10 mouse cellular contexts compared by ENCODE assay signal in the genomic region with DNA sequence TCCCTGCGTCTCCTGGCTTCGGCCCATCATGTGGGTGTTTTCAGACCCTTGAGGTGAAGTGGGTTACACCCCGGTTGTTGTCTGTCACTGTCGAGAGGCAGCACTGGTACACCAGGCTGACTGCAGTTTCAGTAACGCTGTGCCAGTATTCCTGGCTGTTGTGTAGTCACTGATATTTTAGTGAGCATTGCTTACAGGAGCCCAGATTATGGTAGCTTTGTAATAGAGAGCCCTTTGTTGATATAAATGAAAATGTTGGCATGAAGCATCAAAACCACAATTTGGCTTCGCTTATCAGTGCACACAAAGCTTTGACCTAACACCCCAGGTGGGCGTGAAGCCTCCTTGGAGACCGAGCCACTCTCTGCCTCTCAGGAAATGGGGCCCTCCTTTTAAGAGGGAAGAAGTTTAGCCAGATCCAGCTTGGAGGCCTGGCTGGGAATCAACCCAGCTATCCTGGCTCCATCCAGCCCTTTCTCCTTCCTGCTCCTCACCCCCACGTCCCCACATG.
DNase-seq lines count a peak whose midpoint lies in the region; ATAC-seq and TF ChIP-seq lines count a peak whose summit lies in the region.
"Had no signal": no experiment of that assay in that cellular context is flagged by ENCODE, and none has a peak within 500 bp of the region (broad histone marks: within the 10 kb centered on the region; RNA-seq: fewer than 3 reads in every experiment).

No protein-coding gene starts in this region.

- H3K36me3 ChIP-seq in neural tube, embryonic 15.5 days, result no peaks in the 10 kb centered on the region
- H3K36me3 ChIP-seq in limb, embryonic 10.5 days, result no peaks in the 10 kb centered on the region
- no peaks in the 10 kb centered on the region for H3K36me3 ChIP-seq in stomach, postnatal 0 days (ENCODE audit: control insufficient read depth, insufficient read depth, low read length)

- no peak overlapping the region for H3K9ac ChIP-seq in neural tube, embryonic 15.5 days (replicated peaks)
- no peak overlapping the region for H3K9ac ChIP-seq in stomach, postnatal 0 days (ENCODE audit: low read length)
- H3K9ac ChIP-seq: forebrain, embryonic 13.5 days; liver, embryonic 14.5 days had no signal

- TF ChIP-seq EP300 in stomach, postnatal 0 days (optimal IDR thresholded peaks at IDR 0.05), result no peak

- H3K27me3 ChIP-seq in neural tube, embryonic 15.5 days (replicated peaks), result no peaks in the 10 kb centered on the region
- peaks cover 9% of the 10 kb centered on the region; the same call in 1 of the 2 replicates for H3K27me3 ChIP-seq in limb, embryonic 10.5 days (ENCODE audit: low read depth, poor library complexity, severe bottlenecking)
- H3K27me3 ChIP-seq in stomach, postnatal 0 days (ENCODE audit: control insufficient read depth, insufficient read depth, low read length), result no peaks in the 10 kb centered on the region
- H3K27me3 ChIP-seq: forebrain, embryonic 13.5 days had no signal

- 0 out of 2 replicates have a peak overlapping the region, but pooled peaks have one; percentile 28 for H3K27ac ChIP-seq in neural tube, embryonic 15.5 days (replicated peaks)
- peak overlapping the region; percentile 71 for H3K27ac ChIP-seq in limb, embryonic 10.5 days
- no peak overlapping the region for H3K27ac ChIP-seq in stomach, postnatal 0 days (replicated peaks)
- H3K27ac ChIP-seq: forebrain, embryonic 13.5 days; liver, embryonic 14.5 days had no signal

- no peak overlapping the region for H3K4me2 ChIP-seq in neural tube, embryonic 15.5 days
- no peak overlapping the region for H3K4me2 ChIP-seq in stomach, postnatal 0 days (replicated peaks; ENCODE audit: low read depth)
- H3K4me2 ChIP-seq: forebrain, embryonic 13.5 days had no signal

- no peak for ATAC-seq in neural tube, embryonic 15.5 days (ENCODE audit: low FRiP score)
- ATAC-seq in stomach, postnatal 0 days (ENCODE audit: low FRiP score, low TSS enrichment), result peak; percentile 53; the same call in 1 of the 2 replicates
- no peak for ATAC-seq in megakaryocyte, adult 5-6 weeks (ENCODE audit: poor library complexity, severe bottlenecking)
- ATAC-seq: forebrain, embryonic 13.5 days had no signal

- H3K4me3 ChIP-seq in neural tube, embryonic 15.5 days (replicated peaks), result no peak overlapping the region
- H3K4me3 ChIP-seq in limb, embryonic 10.5 days, result no peak overlapping the region
- H3K4me3 ChIP-seq in stomach, postnatal 0 days (ENCODE audit: low read depth, low read length), result no peak overlapping the region
- H3K4me3 ChIP-seq: forebrain, embryonic 13.5 days had no signal

- 66% methylated on average over 9 of the region's 9 CpGs for WGBS in neural tube, embryonic 15.5 days
- WGBS in limb, embryonic 10.5 days, result 62% methylated on average over 9 of the region's 9 CpGs
- WGBS in stomach, postnatal 0 days, result 39% methylated on average over 9 of the region's 9 CpGs

- H3K4me1 ChIP-seq in neural tube, embryonic 15.5 days, result peaks cover 8% of the 10 kb centered on the region; the same call in 1 of the 2 replicates
- peaks cover 28% of the 10 kb centered on the region for H3K4me1 ChIP-seq in limb, embryonic 10.5 days
- peaks cover 4% of the 10 kb centered on the region; the same call in 1 of the 2 replicates for H3K4me1 ChIP-seq in stomach, postnatal 0 days (replicated peaks; ENCODE audit: control insufficient read depth, insufficient read depth)

- no peak for DNase-seq in neural tube, embryonic 10.5 days (ENCODE audit: extremely low spot score, low spot score)
- peak; percentile 97 for DNase-seq in heart, adult 11 months
- no peak for DNase-seq in limb, embryonic 10.5 days (ENCODE audit: low spot score)
- DNase-seq in stomach, postnatal 0 days (ENCODE audit: low spot score), result peak; percentile 53
- no peak for DNase-seq in frontal cortex, postnatal 36 days (ENCODE audit: low spot score in 2 of 2)
- DNase-seq: thymus, adult 2 months had no signal

- no peak for TF ChIP-seq CTCF in stomach, postnatal 0 days (IDR thresholded peaks at IDR 0.05; ENCODE audit: low read depth)

- no peaks in the 10 kb centered on the region for H3K9me3 ChIP-seq in neural tube, embryonic 15.5 days (replicated peaks)
- H3K9me3 ChIP-seq in limb, embryonic 10.5 days (replicated peaks), result no peaks in the 10 kb centered on the region
- no peaks in the 10 kb centered on the region for H3K9me3 ChIP-seq in stomach, postnatal 0 days (ENCODE audit: control insufficient read depth, low read length)

Comparison
In these comparisons a context has a peak if more than half of its experiments do, and no peak if none do; other contexts are left out.
1. DNase-seq: peak in heart, adult 11 months (single experiment) and stomach, postnatal 0 days (single experiment); none in neural tube, embryonic 10.5 days (single experiment), limb, embryonic 10.5 days (single experiment) and frontal cortex, postnatal 36 days (0 of 2).